Mouse (Mus musculus) kidney, postnatal 36 days (tissue): ENCODE measurements around the gene Stom.

Experiments used
- DNase-seq, 2 experiments: peaks; one replicate each; pipeline ENCODE4 v3.0.0; 2021 to 2022; ENCODE audit warnings: mixed read lengths in 2 of 2

The Stom gene

GRCm38 (mm10) chr2:35336388-35337280 lies at the start of gene Stom:
Gene Stom, minus strand, starts transcription at chr2:35336976.
- peak; percentile 100 for DNase-seq

- DNase-seq, result no peak
These were observed 48.7 kb upstream of the Stom start for GRCm38 (mm10) chr2:35385441-35385871.

DNA sequence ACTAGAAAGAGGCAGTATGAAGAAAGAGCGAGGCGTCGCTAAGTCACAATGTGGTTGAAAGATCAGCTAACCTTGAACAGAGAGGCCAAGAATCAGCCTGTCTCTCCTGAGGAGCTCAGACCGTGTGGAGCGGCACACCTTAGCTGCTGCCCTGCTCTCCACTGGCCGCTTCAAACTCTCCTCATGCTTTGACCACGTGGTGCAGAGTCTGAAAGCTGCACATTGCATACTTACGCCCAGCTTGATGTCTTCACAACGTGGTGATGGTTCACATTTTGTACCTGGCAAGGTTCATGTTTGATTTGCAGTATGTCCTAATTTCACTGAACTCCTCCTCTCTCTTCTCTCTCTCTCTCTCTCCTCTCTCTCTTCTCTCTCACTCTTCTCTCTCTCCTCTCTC lies 42.5 kb upstream of the Stom start:
- DNase-seq, result no peak

DNA sequence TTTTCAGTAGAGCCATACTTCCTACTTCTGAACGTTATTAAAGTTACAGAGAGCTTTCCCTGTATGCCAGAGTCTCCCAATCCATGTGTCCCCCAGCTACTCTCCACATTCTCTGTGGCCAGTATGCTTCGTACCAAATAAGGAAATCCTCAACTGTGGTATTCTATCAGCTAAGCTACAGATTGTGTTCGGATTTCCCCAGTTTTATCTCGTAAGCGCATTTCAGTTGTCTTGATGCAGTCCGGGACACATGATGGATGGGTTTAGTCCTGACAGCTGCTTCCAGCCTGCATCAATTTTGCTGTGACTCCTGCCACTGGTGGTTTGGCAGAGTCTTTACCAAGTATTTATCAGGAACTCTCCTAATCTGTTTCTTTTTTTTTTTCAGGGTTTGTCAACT lies 40.8 kb upstream of the Stom start:
- no peak for DNase-seq

- peak in 1 of 2 experiments; percentile 46 for DNase-seq
These were observed 36.2 kb upstream of the Stom start for GRCm38 (mm10) chr2:35373003-35373402.

DNA sequence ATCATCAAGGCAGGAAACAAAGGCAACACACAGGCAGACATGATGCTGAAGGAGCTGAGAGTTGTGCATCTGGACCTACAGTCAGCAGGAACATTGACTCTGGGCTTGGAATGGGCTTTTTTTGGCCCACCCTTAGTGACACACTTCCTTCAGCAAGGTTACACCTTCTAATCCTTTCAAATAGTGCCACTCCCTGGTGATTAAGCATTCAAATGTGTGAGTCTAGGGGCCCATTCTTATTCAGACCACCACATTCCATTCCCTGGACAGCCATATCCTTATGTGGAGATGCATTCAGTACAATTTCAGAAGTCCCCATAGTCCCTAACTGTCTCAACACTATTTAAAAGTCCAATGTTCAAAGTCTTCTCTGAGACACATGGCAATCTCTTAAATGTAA lies 33.9 kb upstream of the Stom start:
- DNase-seq, result no peak

DNA sequence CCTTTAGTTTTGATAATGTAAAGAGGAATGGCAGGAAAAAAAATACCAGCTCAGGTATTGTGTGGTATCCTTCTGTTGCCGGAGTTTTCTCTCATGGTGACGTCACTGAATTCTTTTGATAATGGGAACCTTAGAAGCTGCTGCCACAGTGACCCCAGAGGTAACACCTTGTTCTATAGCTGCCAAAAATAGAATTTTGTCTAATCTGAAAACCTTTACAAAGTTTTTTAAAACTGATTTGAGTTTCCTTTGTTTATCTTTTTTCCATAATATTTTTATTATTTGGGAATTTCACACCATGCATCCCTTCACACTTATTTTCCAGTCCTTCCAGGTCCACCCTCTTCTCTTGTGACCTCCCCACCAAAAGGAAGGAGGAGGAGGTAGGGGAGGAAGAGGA lies 30.9 kb upstream of the Stom start, which contains the start of gene 4930568D16Rik:
4930568D16Rik (minus strand) TSS at position 101 of the 400 bp plus-strand sequence.
- DNase-seq, result no peak

- peak in 1 of 2 experiments; percentile 51 for DNase-seq
These were observed 12.4 kb upstream of the Stom start for GRCm38 (mm10) chr2:35349184-35349583.

- DNase-seq, result no peak
These were observed 9.2 kb upstream of the Stom start for GRCm38 (mm10) chr2:35345984-35346383.

DNA sequence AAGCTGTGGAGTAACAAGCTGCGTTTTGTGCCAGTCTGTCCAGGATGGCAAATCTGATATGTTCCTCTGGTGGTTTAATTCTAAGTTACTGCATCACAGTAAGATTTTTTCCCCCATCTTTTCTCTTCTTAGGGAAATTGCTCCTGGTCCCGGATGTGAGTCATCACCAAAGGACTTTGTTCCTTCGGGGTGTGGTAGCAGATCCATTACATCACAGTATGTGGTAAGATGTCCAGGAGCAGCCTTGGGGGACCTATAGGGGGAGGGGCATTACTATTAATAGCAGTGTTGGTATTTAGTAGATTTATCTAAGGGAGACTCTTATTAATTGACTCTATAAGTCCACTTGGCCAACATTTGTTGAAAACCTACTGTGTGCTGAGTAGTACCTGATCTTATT lies 5.8 kb upstream of the Stom start:
- no peak for DNase-seq

DNA sequence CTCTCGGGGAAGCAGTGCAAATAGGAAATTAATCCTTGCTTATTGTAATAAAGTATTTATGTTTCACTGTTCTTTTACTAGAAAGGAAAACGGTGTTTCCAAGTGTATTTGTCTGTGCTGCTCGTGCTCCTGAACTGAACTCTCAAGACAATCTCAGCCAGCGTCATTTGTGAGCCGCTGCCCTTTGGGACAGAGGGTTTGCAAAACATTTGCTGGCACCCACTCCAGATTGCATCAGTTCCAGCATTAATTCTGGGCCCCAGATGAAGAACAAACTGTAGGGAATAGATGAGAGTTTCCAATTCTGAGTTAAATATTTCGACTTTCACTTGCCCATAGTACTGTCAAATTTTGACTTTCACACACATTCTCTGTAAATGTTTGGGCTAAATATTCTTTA lies 1.9 kb upstream of the Stom start:
- peak in 1 of 2 experiments; percentile 24 for DNase-seq

DNA sequence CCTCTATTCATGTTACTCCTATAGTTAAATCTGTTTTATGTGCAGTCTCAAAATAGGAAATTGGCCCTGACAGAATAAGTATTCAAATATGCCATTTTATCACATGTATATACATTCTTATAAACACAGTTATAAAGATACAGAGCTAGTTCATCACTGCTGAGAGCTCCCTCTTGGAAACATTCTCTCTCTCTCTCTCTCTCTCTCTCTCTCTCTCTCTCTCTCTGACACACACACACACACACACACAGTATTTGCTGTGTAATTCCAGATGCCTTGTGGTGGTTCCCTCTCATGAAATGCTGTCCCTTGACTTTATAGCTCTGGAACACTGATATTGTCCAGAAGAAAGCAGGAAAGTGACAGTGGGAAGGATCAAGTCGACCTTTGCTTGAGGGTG lies 1.3 kb upstream of the Stom start:
- DNase-seq, result no peak

DNA sequence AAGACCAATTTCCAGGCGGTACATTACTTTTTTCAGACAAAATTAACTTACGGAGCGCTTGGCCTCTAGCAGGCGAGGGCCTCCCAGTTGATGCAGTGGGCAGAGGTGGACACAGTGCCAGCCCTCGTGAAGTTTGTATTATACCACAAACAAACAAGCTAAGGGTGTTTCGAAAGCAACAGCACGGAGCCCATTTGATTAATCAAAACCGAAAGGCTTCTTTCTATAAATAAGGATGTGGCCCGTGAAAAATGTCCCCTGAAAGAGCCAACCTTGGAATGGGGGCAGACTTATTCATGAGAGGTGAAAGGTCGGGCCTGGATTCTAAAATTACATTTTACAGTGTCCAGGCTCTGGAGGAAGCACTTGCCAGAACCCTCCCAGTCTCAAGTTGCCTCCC lies 643 bp upstream of the Stom start:
- peak; percentile 31 to 42 for DNase-seq

DNA sequence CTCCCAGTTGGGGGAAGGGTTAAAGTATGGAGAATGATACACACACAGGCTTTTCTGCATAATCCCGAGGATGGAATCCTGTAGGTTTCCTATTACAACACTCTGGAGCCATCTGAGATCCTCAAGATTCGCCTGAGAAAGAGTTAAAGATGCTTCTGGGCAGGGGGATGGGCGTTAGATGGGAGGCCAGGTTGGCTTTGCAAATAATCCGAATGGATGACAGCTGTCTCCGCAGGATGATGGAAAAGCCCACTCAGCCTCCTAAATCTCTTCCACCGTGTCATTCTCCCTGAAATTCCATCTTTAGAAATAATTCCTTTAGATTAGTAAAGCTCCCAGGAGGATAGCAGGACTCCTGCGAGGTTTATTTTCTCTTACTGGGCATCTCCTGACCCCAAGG lies 1.2 kb downstream of the Stom start:
- DNase-seq, result no peak

DNA sequence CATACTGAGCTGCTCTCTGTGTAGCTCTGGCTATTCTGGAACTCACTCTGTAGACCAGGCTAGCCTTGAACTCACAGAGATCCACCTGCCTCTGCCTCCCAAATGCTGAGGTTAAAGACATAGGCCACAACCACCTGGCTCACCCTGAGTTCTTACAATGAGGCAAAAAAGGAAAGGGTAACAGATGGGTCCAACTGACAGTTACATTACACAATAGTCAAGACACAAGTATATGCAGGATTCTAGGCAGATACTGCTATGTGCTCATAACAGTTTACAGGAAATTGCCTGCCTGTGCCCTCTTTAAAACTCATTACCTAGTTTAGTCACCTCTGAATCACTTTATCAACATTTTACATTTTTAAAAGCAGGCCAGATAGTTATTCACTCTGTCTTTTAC lies 3.1 kb downstream of the Stom start:
- DNase-seq, result no peak

DNA sequence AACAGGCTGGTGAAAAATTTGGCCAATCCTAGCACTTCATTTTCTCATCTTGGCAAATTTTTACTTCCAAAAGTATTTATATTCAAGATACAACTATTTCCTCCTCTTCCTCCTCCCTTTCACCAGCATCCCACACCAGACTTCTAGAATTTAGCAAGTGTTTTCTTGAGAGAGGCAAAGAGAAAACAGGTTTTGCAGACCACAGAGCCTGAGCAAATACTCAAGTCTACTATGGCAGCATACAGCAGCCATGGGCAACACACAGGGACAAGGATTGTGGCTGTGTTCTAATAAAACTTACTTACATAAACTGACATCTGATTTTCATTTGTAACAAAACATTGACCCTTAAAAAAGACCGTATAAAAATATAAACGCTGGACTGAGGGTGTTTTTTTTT lies 5.6 kb downstream of the Stom start:
- no peak for DNase-seq

- no peak for DNase-seq
These were observed 7.7 kb downstream of the Stom start for GRCm38 (mm10) chr2:35329061-35329460.

DNA sequence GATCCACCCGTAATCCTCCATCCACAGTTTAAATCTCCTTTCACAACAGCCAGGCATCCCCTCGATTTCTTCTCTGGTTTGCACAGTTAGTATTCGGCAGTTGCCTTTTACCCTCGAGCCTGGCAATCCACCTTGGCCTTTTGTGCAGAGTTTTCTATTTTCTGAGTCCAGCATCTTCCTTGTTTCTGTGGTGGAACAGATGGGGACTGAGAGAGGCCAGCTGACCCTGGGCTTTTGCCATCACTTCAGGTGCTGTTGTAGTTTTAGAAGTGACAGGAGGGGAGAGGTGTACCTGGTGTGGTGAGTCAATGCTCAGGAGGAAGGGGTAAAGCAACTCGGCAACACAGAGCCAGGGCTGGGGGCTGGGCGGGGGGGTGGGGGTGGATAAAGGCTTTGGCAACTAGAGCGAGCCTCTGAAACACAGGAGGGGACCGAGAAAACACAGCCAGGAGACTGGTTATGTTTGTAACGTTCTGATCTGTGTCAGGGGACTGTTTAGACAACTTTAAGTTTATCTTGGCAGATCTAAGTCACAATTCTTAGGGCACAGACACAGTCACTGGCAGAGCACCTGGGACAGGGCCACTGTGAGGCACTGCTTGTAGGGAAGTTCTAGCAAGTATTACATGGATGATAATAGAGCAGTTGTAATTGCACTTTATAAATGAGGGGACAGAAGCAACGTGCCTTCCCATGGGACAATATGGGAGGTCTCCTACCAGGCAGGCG lies 8.5 kb downstream of the Stom start:
- DNase-seq, result no peak

DNA sequence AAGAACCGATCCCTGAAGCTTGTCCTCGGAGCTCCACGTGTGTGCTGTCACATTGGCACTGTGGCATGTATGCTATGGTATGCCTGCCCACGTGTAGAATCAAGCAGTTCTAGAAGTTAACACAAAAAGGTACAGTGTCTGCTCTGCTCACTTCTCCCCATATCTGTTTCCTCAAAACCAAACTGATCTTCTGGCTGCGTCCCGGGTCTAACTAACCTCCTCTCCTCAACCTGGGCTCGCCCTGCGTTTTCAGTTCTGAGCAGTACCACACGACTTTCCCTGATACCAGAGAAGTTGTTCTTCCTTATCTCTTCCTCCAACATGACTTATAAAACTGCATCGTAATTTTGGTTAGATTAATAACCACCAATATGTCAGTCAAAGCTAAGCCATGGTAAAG lies 9.2 kb downstream of the Stom start:
- DNase-seq, result no peak

DNA sequence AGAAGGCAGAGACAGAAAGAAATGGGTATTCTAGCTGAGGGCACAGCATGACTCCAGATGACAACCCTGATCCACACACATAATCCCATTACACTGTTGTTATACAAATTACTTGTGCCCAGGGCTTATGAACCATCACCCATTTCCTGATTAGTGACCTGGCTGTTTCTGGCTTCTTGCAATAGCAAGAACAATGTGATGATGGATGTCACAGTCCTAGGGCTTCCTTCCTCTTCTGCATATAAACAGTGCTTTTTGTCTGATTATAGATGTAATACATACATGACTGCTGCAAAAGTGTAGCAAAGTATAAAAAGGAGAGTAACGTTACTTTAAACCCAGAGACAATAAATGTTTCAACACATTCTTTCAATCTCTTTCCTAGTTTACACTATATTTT lies 9.8 kb downstream of the Stom start:
- peak in 1 of 2 experiments; percentile 23 for DNase-seq

GRCm38 (mm10) chr2:35325930-35326329 lies 10.8 kb downstream of the Stom start:
- DNase-seq, result no peak

DNA sequence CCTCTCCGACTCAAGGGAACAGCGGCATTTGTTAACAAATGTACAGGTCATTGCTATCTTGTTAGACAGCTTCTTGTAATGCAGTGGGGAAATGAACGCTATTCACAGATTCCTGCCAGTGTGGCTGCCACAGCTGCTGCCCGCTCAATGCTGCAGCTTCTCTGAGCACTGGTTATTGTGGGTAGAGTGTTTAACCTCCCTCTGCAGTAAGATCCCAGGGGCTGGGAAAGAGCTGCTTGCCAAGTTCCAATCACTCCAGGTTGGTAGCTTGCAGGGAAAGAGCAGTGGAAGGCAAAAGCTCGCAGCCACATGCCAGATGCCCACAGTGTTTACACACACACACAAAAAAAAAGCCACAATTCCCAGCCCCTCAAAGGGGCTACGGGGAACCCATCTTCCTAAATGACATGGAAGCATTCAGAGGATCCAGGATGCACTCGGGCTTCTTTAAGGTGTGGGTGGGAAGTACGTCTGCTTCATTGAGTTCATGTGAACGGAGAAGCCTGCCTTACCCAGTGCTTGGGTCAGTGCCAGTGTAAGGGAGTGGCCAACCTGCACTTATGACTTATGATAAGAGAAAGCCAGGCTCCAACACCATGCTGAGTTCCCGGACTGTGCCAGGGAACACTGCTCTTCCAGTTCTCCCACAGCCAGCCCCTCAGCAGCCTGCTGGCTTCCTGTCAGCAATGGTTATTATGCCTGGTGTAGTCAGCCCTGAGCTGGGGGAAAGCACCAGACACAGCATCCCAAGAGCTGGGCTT lies 14.2 kb downstream of the Stom start:
- DNase-seq, result peak; percentile 10 to 15

DNA sequence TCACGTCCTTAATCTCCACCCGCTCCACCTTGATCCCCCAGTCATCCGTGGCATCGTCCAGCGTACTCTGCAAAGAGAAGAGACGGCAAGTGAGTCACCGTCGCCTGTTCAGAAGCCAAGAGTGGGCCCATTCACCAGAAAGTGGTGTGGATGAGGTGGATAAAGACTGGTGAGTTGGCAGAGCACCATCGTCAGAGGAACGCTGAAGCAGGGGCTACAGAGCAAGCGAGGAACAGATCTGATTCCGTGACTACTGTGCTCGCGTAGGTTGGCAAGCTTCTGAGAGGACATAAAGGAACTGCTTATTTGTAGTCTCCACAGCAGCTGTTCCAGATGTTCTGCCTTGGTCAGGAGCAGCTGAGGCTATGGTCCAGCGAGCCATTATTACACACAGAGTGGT lies 16.4 kb downstream of the Stom start:
- no peak for DNase-seq
